Mouse (Mus musculus): ENCODE measurements around the gene Ptma.
"Not testable (repeated sequence)": the region's sequence is repeated elsewhere in the genome, so short reads cannot be mapped to it uniquely, and the experiment has no call there.

Ptma gene

DNA sequence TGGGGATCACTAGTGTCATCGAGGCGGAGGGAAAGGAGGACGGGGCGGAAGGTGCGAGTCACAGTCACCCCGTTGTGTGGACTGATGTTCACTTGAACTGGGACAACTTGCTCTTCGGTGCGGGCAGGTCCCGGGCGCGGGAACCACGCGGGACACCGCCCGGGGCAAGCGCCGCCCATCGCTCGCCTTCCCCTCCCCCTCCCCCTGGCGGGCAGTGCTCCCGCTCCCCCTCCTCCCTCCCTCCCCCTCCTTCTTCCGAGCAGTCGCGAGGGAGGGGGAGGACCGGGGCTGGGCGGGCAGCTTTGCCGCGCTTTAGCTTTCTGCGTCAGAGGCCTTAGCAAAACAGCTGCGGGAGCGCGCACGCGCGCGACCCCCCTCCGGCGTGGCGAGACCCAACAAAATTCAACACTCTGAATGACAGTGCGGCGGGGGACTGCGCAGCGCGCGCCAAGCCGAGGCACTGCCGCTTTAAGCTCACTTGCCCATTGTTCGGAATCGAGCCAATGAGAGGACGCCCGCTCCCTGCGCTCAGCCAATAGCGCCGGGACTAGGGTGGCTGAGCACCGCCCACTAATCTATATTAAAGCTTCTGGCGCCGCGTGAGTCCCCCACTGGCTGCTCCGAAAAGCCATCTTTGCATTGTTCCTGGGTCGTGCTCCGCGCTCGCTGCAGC, at the start of gene Ptma:
Gene Ptma, plus strand, starts transcription at position 611 of the 673 bp plus-strand sequence.
- DNase-seq (ENCODE audit: extremely low spot score), result peak; percentile 99

DNA sequence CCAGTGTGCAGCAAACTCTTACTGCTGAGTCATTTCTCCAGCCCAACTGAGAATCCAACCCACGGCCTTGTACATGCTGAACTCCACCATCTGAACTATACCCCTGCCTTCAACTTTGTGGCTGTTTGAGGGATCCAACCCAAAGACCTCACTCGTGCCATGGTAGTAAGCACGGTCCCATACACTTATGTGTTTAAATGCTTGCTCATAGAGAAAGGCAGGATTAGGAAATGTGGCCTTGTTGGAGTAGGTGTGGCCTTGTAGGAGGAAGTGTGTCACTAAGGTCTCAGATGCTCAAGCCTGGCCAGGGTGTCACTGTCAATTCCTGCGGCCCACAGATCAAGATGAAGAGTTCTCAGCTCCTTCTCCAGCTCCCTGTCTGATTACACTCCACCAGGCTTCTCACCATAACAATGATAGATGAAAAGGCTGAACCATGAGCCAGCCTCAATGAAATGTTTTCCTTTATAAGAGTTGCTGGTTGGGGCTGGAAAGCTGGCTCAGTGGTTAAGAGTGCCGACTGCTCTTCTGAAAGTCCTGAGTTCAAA, 48.7 kb upstream of the Ptma start:
- no peak for DNase-seq (ENCODE audit: extremely low spot score)

DNA sequence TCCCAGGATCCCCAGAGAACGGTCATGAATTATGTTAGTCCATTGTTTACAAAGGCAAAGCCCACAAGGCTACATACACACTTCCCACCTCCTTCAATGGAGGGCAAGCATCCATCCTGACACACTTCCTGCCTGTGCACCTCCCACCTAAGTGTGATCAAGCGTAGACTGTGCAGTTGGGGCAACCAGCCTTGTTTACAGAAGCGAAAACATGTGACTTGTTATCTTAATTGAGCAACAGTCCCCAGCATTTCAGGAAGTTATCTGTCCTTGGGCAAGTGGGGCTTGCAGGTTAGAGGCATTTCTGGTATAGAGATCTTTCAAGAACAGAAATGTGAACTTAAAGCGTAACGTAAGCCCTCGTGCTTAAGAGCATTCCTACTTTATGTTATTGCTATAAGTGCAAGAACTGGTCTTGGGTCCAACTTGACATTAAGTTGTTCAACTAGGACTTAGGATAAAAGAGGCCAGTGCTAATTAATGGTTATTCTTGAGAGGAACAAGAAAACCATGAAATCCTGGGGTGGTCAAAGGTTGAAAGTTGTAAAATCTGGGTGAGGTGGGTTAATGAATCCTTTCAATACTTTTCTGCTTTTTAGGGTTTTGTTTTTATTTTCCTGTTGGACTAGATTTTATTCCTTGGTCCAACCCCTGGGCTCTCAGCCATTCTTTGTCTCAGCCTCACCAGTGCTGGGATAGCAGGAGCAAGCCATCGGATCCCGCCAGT, 47.3 kb upstream of the Ptma start:
- no peak for DNase-seq (ENCODE audit: extremely low spot score)

DNA sequence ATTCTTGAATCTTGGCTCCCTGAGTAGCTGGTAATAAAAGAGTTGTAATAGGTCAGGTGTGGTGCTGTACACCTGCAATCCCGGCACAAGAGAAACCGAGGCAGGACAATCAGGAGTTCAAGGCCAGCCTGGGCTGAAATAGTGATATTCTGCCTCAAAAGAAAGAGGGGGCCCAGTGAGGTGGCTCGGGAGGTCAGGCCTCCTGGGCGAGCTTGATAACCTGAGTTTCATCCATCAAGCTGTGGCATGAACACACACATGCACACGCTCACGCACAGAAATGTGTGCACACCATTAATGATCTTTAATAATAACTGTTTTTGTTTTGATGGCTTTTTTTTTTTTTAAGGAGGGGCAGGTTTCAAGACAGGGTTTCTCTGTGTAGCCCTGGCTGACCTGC, 46.2 kb upstream of the Ptma start:
- no peak for DNase-seq (ENCODE audit: extremely low spot score)

- DNase-seq (ENCODE audit: extremely low spot score), result no peak
These were observed 45.6 kb upstream of the Ptma start for GRCm38 (mm10) chr1:86480735-86481447.

GRCm38 (mm10) chr1:86481468-86481867, 45.1 kb upstream of the Ptma start:
- no peak for DNase-seq (ENCODE audit: extremely low spot score)

DNA sequence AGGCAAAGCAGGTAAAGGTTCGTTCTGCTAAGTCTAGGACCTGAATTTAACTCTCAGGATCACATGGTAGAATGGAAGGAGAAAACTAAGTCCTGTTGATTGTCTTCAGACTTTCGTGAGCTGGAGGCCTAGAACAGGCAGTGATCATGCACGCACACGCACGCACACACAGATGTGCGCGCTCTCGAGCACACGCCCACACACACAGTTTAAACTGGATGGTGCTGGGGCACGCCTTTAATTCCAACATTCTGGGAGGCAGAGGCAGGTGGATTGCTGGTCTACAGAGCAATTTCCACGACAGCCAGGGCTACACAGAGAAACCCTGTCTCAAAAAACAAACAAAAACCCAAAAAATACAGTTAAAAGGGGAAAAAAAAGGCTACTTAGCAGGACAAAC, 44.2 kb upstream of the Ptma start:
- no peak for DNase-seq (ENCODE audit: extremely low spot score)

DNA sequence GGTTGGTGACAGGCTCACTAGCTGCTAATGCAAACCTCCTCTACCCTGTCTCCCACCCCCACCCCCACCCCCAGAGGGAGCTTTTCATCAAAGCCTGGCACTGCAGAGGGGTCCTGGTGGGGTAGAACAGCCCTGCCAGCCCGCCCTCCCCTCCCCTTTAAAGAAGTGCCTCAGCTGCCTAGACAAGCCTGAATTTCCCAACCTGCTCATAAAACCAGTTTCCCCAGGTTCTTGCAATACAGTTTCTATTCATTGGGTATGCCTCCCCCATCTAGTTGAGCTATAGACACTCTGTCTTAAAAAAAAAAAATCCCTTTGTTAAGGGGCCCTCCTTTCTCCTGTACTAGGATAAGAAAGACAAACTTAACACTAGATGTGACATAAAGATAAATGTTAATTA, 43.8 kb upstream of the Ptma start:
- DNase-seq (ENCODE audit: extremely low spot score), result no peak

GRCm38 (mm10) chr1:86485346-86485745, 41.2 kb upstream of the Ptma start:
- DNase-seq (ENCODE audit: extremely low spot score), result no peak

GRCm38 (mm10) chr1:86485858-86486257, 40.7 kb upstream of the Ptma start:
- DNase-seq (ENCODE audit: extremely low spot score), result not testable (repeated sequence)

DNA sequence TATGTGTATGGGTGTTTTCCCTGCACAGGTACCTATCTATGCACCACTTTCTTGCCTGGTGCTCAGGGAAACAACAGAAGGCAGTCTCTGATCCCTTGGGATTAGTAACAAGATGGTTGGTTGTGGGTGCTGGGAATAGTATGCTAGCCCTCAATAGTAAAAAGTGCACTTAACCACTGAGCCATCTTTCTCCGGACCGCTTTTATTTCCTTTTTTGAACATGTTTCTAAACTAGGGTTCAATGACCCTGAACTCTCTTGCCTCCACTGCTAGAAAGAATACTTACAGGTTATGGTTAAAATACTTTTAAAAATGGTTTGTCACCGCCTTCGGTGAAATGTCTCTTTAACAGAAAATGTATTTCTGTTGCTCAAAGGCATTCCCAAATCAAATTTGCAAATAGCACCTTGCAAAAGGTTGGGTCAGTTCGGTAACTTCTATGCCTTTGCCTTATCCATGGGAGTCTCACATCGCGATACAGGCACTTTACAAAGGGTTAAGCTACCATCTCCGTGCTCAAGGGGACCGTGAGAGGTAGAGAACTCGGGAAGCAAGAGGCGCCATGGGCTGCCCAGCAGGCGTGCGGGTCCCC, 39.7 kb upstream of the Ptma start:
- no peak for DNase-seq (ENCODE audit: extremely low spot score)

DNA sequence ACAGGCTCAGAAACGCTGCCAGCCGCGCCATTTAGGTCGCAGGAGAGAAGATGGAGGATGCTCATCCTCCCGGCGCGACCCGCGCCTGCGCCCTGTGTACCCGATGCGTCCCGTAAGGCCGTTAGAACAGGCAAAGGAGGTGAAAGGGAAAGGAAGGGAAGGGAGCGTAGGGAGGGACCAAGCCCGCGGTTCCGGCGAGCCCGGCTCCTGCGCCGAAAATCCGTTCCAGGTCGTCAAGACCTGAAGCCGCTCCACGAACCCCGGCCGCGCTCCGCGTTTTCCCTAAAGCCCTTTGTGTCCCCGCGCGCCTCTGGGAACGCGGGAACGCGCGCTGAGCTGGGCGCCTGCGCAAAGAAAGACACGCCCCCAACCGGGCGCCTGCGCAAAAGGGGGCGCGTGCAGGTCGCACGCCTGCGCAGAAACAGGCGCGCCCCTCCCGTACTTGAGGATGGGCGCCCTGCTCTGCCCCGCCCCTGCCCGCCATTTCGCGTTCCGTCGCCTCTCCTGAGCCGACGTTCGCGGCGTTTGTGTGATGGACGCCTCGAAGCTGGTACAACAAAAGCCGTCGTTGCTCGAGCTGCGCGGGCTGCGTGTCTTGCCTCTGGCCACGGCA, 39.1 kb upstream of the Ptma start:
- peak; percentile 100 for DNase-seq (ENCODE audit: extremely low spot score)

- DNase-seq (ENCODE audit: extremely low spot score), result no peak
These were observed 38.6 kb upstream of the Ptma start for GRCm38 (mm10) chr1:86487908-86488314.

DNA sequence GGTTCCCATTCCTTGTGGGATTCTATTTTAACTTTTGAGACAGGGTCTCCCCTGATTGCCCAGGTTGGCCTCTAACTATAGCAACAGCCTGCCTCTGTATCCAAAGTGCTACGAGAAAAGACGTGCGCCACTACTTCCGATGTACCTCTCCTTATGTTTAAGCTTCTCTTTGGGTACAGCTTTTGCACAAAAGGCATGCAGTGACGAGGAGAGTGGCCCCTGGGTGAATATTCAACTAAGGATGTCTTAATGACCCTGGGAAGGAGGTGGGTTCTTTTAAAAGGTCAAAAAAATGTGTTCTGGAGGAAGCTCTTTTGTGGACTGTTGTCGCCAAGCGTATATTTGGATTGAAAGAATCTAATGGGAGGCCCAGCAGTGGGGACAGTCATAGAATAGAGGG, 38.2 kb upstream of the Ptma start:
- no peak for DNase-seq (ENCODE audit: extremely low spot score)

DNA sequence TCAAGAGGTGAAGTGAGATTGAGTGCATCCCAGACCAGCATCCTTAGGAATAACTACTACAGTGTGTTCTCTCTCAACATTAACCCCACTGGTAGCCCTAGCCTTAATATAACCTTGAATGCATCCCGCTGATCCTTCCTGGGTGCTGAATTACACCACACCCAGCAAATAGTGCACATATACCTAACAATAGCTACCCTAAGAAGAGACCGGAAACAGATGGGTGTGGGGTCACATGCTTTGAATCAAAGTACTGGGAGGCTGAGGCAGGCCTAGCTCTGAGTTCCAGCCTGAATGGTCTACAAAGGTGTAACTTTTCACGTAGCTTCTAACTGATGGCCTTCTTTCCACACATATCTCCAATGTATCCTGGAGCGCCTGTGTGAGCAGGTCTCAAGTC, 37.8 kb upstream of the Ptma start:
- DNase-seq (ENCODE audit: extremely low spot score), result no peak

GRCm38 (mm10) chr1:86489901-86490300, 36.6 kb upstream of the Ptma start:
- no peak for DNase-seq (ENCODE audit: extremely low spot score)

DNA sequence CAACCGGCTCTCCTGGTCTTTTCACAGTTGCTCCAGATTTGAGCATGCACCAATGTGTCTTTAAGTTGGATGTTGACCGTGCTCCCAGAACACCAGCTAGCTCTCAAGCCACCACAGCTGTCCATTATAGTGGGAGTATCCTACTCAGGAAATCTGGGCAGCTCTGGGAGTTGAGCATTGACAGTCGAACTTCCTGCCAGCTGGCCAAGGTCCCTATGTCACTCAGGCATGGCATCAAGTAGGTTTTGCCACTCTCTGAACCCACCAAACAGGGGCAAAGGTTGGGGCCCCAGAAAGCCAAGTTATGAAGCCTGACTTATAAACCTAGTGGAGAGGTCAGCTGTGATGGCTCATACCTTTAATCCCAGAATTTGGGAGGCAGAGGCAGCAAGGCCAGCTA, 35.8 kb upstream of the Ptma start:
- no peak for DNase-seq (ENCODE audit: extremely low spot score)

- DNase-seq (ENCODE audit: extremely low spot score), result no peak
These were observed 34.9 kb upstream of the Ptma start for GRCm38 (mm10) chr1:86491533-86492094.

GRCm38 (mm10) chr1:86492095-86493070, 34.1 kb upstream of the Ptma start:
- no peak for DNase-seq (ENCODE audit: extremely low spot score)

- no peak for DNase-seq (ENCODE audit: extremely low spot score)
These were observed 32.7 kb upstream of the Ptma start for GRCm38 (mm10) chr1:86493783-86494182.

Data from embryo, embryonic 9.5 days (tissue).